Mouse (Mus musculus): ENCODE results near the gene Sytl3. TPM values are rescaled to one million over a fixed set of nuclear protein-coding genes. Genes with fewer than 3 reads are reported as not detected.

Gene Sytl3
- polyA plus RNA-seq, 1 experiment from 2014 or later: 0.13 TPM

GRCm38 (mm10) chr17:6767771-6768170 lies 108.9 kb downstream of the Sytl3 start:
- DNase-seq: no peak
- Histone ChIP-seq H3K9ac (no peak overlapping the region), H3K4me2 (no peak overlapping the region), H3K27ac (ENCODE audit: low read depth) (no peak overlapping the region), H3K4me3 (ENCODE audit: low read depth, low read length) (no peak overlapping the region), H3K4me1 (ENCODE audit: insufficient read depth) (peaks cover 13% of the 10 kb centered on the region), H3K36me3 (ENCODE audit: insufficient read depth) (no peaks in the 10 kb centered on the region), H3K27me3 (ENCODE audit: insufficient read depth, low read length) (no peaks in the 10 kb centered on the region), H3K9me3 (ENCODE audit: low read depth, low read length) (no peaks in the 10 kb centered on the region)
- no peak for TF ChIP-seq CTCF (IDR thresholded peaks at IDR 0.05; ENCODE audit: low read depth)
- 45% methylated on average over 5 of the region's 5 CpGs for WGBS
- ATAC-seq (ENCODE audit: insufficient read depth): no peak

GRCm38 (mm10) chr17:6768301-6768788 lies 109.5 kb downstream of the Sytl3 start:
- no peak overlapping the region for H3K4me2 ChIP-seq
- H3K36me3 ChIP-seq (ENCODE audit: insufficient read depth): no peaks in the 10 kb centered on the region
- no peak overlapping the region for H3K4me3 ChIP-seq (ENCODE audit: low read depth, low read length)
- H3K9me3 ChIP-seq (ENCODE audit: low read depth, low read length): no peaks in the 10 kb centered on the region
- TF ChIP-seq CTCF (IDR thresholded peaks at IDR 0.05; ENCODE audit: low read depth): no peak
- peaks cover 13% of the 10 kb centered on the region for H3K4me1 ChIP-seq (ENCODE audit: insufficient read depth)
- 79% methylated on average over 5 of the region's 5 CpGs for WGBS
- no peaks in the 10 kb centered on the region for H3K27me3 ChIP-seq (ENCODE audit: insufficient read depth, low read length)
- no peak for ATAC-seq (ENCODE audit: insufficient read depth)
- no peak overlapping the region for H3K9ac ChIP-seq
- no peak for DNase-seq
- no peak overlapping the region for H3K27ac ChIP-seq (ENCODE audit: low read depth)

GRCm38 (mm10) chr17:6769602-6770001 lies 110.7 kb downstream of the Sytl3 start:
- TF ChIP-seq CTCF (IDR thresholded peaks at IDR 0.05; ENCODE audit: low read depth): no peak
- Histone ChIP-seq H3K4me1 (ENCODE audit: insufficient read depth) (peaks cover 13% of the 10 kb centered on the region), H3K27ac (ENCODE audit: low read depth) (no peak overlapping the region), H3K4me3 (ENCODE audit: low read depth, low read length) (no peak overlapping the region), H3K9me3 (ENCODE audit: low read depth, low read length) (no peaks in the 10 kb centered on the region), H3K4me2 (no peak overlapping the region), H3K9ac (no peak overlapping the region), H3K36me3 (ENCODE audit: insufficient read depth) (no peaks in the 10 kb centered on the region), H3K27me3 (ENCODE audit: insufficient read depth, low read length) (no peaks in the 10 kb centered on the region)
- ATAC-seq (ENCODE audit: insufficient read depth) (no peak), DNase-seq (no peak)
- 54% methylated on average over 4 of the region's 4 CpGs for WGBS

- no peak overlapping the region for H3K4me3 ChIP-seq (ENCODE audit: low read depth, low read length)
- H3K36me3 ChIP-seq (ENCODE audit: insufficient read depth): no peaks in the 10 kb centered on the region
- ATAC-seq (ENCODE audit: insufficient read depth) (no peak), DNase-seq (peak; percentile 47)
- no peak overlapping the region for H3K9ac ChIP-seq
- TF ChIP-seq CTCF (IDR thresholded peaks at IDR 0.05; ENCODE audit: low read depth): no peak
- H3K9me3 ChIP-seq (ENCODE audit: low read depth, low read length): no peaks in the 10 kb centered on the region
- no peaks in the 10 kb centered on the region for H3K27me3 ChIP-seq (ENCODE audit: insufficient read depth, low read length)
- peak overlapping the region; percentile 31; the same call in 1 of the 2 replicates for H3K4me2 ChIP-seq
- peaks cover 13% of the 10 kb centered on the region for H3K4me1 ChIP-seq (ENCODE audit: insufficient read depth)
- peak overlapping the region; percentile 86 for H3K27ac ChIP-seq (ENCODE audit: low read depth)
- 59% methylated on average over 16 of the region's 16 CpGs for WGBS
Measured at GRCm38 (mm10) chr17:6771661-6772489, 113.0 kb downstream of the Sytl3 start.

GRCm38 (mm10) chr17:6772490-6772773 lies 113.5 kb downstream of the Sytl3 start:
- H3K4me1 ChIP-seq (ENCODE audit: insufficient read depth): peaks cover 16% of the 10 kb centered on the region
- H3K9me3 ChIP-seq (ENCODE audit: low read depth, low read length): no peaks in the 10 kb centered on the region
- peak overlapping the region; percentile 86 for H3K27ac ChIP-seq (ENCODE audit: low read depth)
- peak; percentile 48; the same call in 1 of the 2 replicates for ATAC-seq (ENCODE audit: insufficient read depth)
- no peak for TF ChIP-seq CTCF (IDR thresholded peaks at IDR 0.05; ENCODE audit: low read depth)
- H3K4me2 ChIP-seq: no peak overlapping the region
- 63% methylated on average over 5 of the region's 5 CpGs for WGBS
- no peaks in the 10 kb centered on the region for H3K36me3 ChIP-seq (ENCODE audit: insufficient read depth)
- no peak overlapping the region for H3K4me3 ChIP-seq (ENCODE audit: low read depth, low read length)
- H3K27me3 ChIP-seq (ENCODE audit: insufficient read depth, low read length): no peaks in the 10 kb centered on the region
- H3K9ac ChIP-seq: no peak overlapping the region
- no peak for DNase-seq

GRCm38 (mm10) chr17:6773249-6773966 lies 114.5 kb downstream of the Sytl3 start:
- no peak overlapping the region for H3K9ac ChIP-seq
- H3K27me3 ChIP-seq (ENCODE audit: insufficient read depth, low read length): no peaks in the 10 kb centered on the region
- no peak for TF ChIP-seq CTCF (IDR thresholded peaks at IDR 0.05; ENCODE audit: low read depth)
- H3K9me3 ChIP-seq (ENCODE audit: low read depth, low read length): no peaks in the 10 kb centered on the region
- peak overlapping the region; percentile 86; the same call in 1 of the 2 replicates for H3K27ac ChIP-seq (ENCODE audit: low read depth)
- no peak overlapping the region for H3K4me3 ChIP-seq (ENCODE audit: low read depth, low read length)
- ATAC-seq (ENCODE audit: insufficient read depth) (no peak), DNase-seq (no peak)
- H3K36me3 ChIP-seq (ENCODE audit: insufficient read depth): no peaks in the 10 kb centered on the region
- no peak overlapping the region for H3K4me2 ChIP-seq
- peaks cover 11% of the 10 kb centered on the region for H3K4me1 ChIP-seq (ENCODE audit: insufficient read depth)
- 80% methylated on average over 14 of the region's 14 CpGs for WGBS

- H3K36me3 ChIP-seq (ENCODE audit: insufficient read depth): no peaks in the 10 kb centered on the region
- no peak overlapping the region for H3K4me2 ChIP-seq
- TF ChIP-seq CTCF (IDR thresholded peaks at IDR 0.05; ENCODE audit: low read depth): no peak
- H3K4me3 ChIP-seq (ENCODE audit: low read depth, low read length): no peak overlapping the region
- 74% methylated on average over 9 of the region's 9 CpGs for WGBS
- DNase-seq: no peak
- H3K9ac ChIP-seq: no peak overlapping the region
- H3K9me3 ChIP-seq (ENCODE audit: low read depth, low read length): no peaks in the 10 kb centered on the region
- peaks cover 4% of the 10 kb centered on the region; the same call in 1 of the 2 replicates for H3K27me3 ChIP-seq (ENCODE audit: insufficient read depth, low read length)
- no peak overlapping the region for H3K27ac ChIP-seq (ENCODE audit: low read depth)
- peaks cover 22% of the 10 kb centered on the region for H3K4me1 ChIP-seq (ENCODE audit: insufficient read depth)
- ATAC-seq (ENCODE audit: insufficient read depth): no peak
Measured at GRCm38 (mm10) chr17:6775221-6775620, 116.3 kb downstream of the Sytl3 start.

All from lung, embryonic 14.5 days (tissue).